8 mouse cellular contexts compared by ENCODE assay signal in the genomic region with DNA sequence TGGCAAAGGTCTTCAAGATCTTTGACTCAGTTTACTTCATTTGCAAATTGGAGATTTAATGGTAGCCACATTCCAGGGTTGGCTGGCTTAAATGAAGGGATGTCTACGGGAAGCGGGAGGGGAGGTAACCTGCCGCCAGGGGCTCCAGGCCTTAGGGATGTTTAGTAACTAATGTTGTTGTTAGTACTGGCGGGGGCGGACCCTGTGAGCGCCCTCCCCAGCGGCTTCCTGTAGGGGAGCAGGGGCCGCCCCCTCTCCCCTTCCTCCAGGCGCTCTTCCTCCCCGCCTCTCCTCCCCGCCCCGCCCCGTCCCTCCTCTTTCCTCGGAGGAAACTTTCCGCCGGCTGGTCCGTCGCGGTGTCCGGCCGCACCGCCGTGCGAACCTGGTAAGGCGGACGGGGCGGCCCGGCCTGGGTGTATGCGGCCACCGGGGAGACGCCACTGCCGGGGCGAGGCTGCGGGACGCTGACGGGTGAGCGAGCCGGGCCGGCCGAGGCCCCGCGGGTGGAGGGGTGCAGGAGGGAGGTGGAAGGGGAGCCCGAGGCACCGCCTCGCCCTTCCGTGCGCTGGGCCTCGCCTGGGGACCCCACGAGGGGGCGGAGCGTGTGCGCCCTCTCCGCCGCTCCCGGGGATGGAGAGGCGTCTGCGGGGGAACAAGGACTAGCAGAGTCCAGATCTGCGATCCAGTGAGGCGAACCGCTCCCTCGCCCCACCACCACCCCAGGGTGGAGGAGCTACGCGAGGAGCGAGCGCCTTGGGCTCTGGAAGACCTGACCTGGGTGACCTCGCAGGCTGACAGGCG. TPM values are rescaled to one million over a fixed set of nuclear protein-coding genes. Genes with fewer than 3 reads are reported as not detected.
DNase-seq lines count a peak whose midpoint lies in the region; ATAC-seq and TF ChIP-seq lines count a peak whose summit lies in the region.

No protein-coding gene starts in this region.

- TF ChIP-seq POLR2A in olfactory bulb, adult 2 months (IDR thresholded peaks at IDR 0.05; ENCODE audit: insufficient read depth, low read depth, low read length) = no peak

- no peak for DNase-seq in ES-E14 (ENCODE audit: low read depth, low spot score)
- DNase-seq in embryo, embryonic 10 days (ENCODE audit: low spot score) = peak; percentile 72
- peak; percentile 80 to 87 for DNase-seq in heart, adult 18-20 months
- DNase-seq in kidney, adult 11 months = peak; percentile 78
- DNase-seq in cerebellum, postnatal 36 days = no peak
- no peak for DNase-seq in frontal cortex, postnatal 36 days (ENCODE audit: low spot score in 2 of 2)

- H3K4me3 ChIP-seq in ES-E14 (ENCODE audit: insufficient read depth in 1 of 2, low read depth in 1 of 2, low read length in 2 of 2, poor library complexity in 1 of 2, severe bottlenecking in 1 of 2) = peak overlapping the region; percentile 62 to 82
- peak overlapping the region; percentile 47 for H3K4me3 ChIP-seq in lung, embryonic 15.5 days
- peak overlapping the region; percentile 58 for H3K4me3 ChIP-seq in olfactory bulb, adult 2 months (ENCODE audit: insufficient read depth, low read depth, low read length)

- WGBS in lung, embryonic 15.5 days = under 1% methylated on average over 64 of the region's 67 CpGs
- 2% methylated on average over 67 of the region's 67 CpGs for WGBS in olfactory bulb, adult 2 months

- TF ChIP-seq CTCF in olfactory bulb, adult 2 months (IDR thresholded peaks at IDR 0.05; ENCODE audit: insufficient read depth, low read depth, low read length) = no peak

- H3K4me1 ChIP-seq in ES-E14 (ENCODE audit: control insufficient read depth in 2 of 2, insufficient read depth in 2 of 2, low read length in 2 of 2, poor library complexity in 1 of 2) = peaks cover 4 to 27% of the 10 kb centered on the region in 2 experiments; a peak in 3 of 4 replicates
- peaks cover 64% of the 10 kb centered on the region for H3K4me1 ChIP-seq in lung, embryonic 15.5 days
- peaks cover 31% of the 10 kb centered on the region for H3K4me1 ChIP-seq in olfactory bulb, adult 2 months (ENCODE audit: control insufficient read depth, insufficient read depth, low read length)

- peak overlapping the region; percentile 61 for H3K27ac ChIP-seq in ES-E14 (ENCODE audit: insufficient read depth, low read depth, low read length, poor library complexity, severe bottlenecking)
- peak overlapping the region; percentile 98 for H3K27ac ChIP-seq in lung, embryonic 15.5 days
- H3K27ac ChIP-seq in olfactory bulb, adult 2 months (ENCODE audit: insufficient read depth, low read depth, low read length) = no peak overlapping the region

- peak overlapping the region; percentile 77 for H3K9ac ChIP-seq in ES-E14 (ENCODE audit: insufficient read depth, low read depth, low read length, poor library complexity, severe bottlenecking)
- H3K9ac ChIP-seq in lung, embryonic 15.5 days = peak overlapping the region; percentile 63

- peaks cover 4% of the 10 kb centered on the region; the same call in 1 of the 2 replicates for H3K36me3 ChIP-seq in ES-E14 (ENCODE audit: control insufficient read depth, insufficient read depth, low read length, poor library complexity, severe bottlenecking)
- H3K36me3 ChIP-seq in lung, embryonic 15.5 days = peaks cover 19% of the 10 kb centered on the region; the same call in 1 of the 2 replicates

- no peaks in the 10 kb centered on the region for H3K9me3 ChIP-seq in ES-E14 (ENCODE audit: control insufficient read depth, insufficient read depth, low read depth, low read length)
- H3K9me3 ChIP-seq in lung, embryonic 15.5 days = no peaks in the 10 kb centered on the region

- H3K27me3 ChIP-seq in lung, embryonic 15.5 days = no peaks in the 10 kb centered on the region

- peak overlapping the region; percentile 60 for H3K4me2 ChIP-seq in lung, embryonic 15.5 days

- in situ Hi-C loops in ES-E14 (cut with MboI; ENCODE audit: low sequenced_read_pairs in 2 of 2, unreplicated experiment in 2 of 2) = no loop called here

- ATAC-seq in lung, embryonic 15.5 days (ENCODE audit: borderline replicate concordance, extremely low read depth, low FRiP score, low TSS enrichment) = peak; percentile 82

TF ChIP-seq in ES-E14, 5 proteins besides CTCF, POLR2A, EP300 and RAD21:
- TF ChIP-seq CHD2 (IDR thresholded peaks at IDR 0.05; ENCODE audit: low read depth, low read length) (no peak), ZNF384 (IDR thresholded peaks at IDR 0.05; ENCODE audit: low read depth, low read length) (no peak), MAFK (IDR thresholded peaks at IDR 0.05; ENCODE audit: insufficient read depth, low read depth, low read length) (no peak), HCFC1 (IDR thresholded peaks at IDR 0.05; ENCODE audit: borderline replicate concordance, insufficient read depth, low read length) (no peak)

RNA-seq across cellular contexts. Expression of gene Eva1b, which starts 0.8 kb away (rescaled TPM):
- 44.2 and 48.7 TPM in 2 replicates for total RNA-seq in ES-E14 (2012; rRNA removed)
- 1 to 10 TPM; 8.8 to 9.5 TPM for total RNA-seq in heart, adult 18-20 months (2021)
- 95.9 and 101 TPM in 2 replicates for polyA plus RNA-seq in lung, embryonic 15.5 days (2015; fragmentation: Nextera tagmentation; extraction: Ambion mirVana)
- not detected in 2 replicates for polyA plus RNA-seq in olfactory bulb, adult 2 months (2012; ENCODE audit: insufficient read depth, insufficient read length, low replicate concordance, missing spikeins)

RNA-seq across cellular contexts. Expression of gene Sh3d21, which starts 14.9 kb away (rescaled TPM):
- total RNA-seq in ES-E14 (2012; rRNA removed) = 2.4 and 3.0 TPM in 2 replicates
- 1 to 10 TPM; 1.3 to 2.4 TPM for total RNA-seq in heart, adult 18-20 months (2021)
- 7.2 and 9.4 TPM in 2 replicates for polyA plus RNA-seq in lung, embryonic 15.5 days (2015; fragmentation: Nextera tagmentation; extraction: Ambion mirVana)
- not detected in 2 replicates for polyA plus RNA-seq in olfactory bulb, adult 2 months (2012; ENCODE audit: insufficient read depth, insufficient read length, low replicate concordance, missing spikeins)

RNA-seq across cellular contexts. Expression of gene Stk40, which starts 44.6 kb away (rescaled TPM):
- total RNA-seq in ES-E14 (2012; rRNA removed) = 20.1 and 20.2 TPM in 2 replicates
- total RNA-seq in heart, adult 18-20 months (2021) = 10 to 100 TPM; 41.4 to 52.6 TPM
- 37.8 and 40.7 TPM in 2 replicates for polyA plus RNA-seq in lung, embryonic 15.5 days (2015; fragmentation: Nextera tagmentation; extraction: Ambion mirVana)
- not detected in 2 replicates for polyA plus RNA-seq in olfactory bulb, adult 2 months (2012; ENCODE audit: insufficient read depth, insufficient read length, low replicate concordance, missing spikeins)

RNA-seq across cellular contexts. Expression of gene Lsm10, which starts 51.9 kb away (rescaled TPM):
- total RNA-seq in ES-E14 (2012; rRNA removed) = 15.0 and 21.8 TPM in 2 replicates
- total RNA-seq in heart, adult 18-20 months (2021) = 10 to 100 TPM; 13.3 to 15.3 TPM
- 50.3 and 54.1 TPM in 2 replicates for polyA plus RNA-seq in lung, embryonic 15.5 days (2015; fragmentation: Nextera tagmentation; extraction: Ambion mirVana)
- not detected in 2 replicates for polyA plus RNA-seq in olfactory bulb, adult 2 months (2012; ENCODE audit: insufficient read depth, insufficient read length, low replicate concordance, missing spikeins)

RNA-seq across cellular contexts. Expression of gene Thrap3, which starts 54.2 kb away (rescaled TPM):
- total RNA-seq in ES-E14 (2012; rRNA removed) = 202 and 211 TPM in 2 replicates
- 100 to 1,000 TPM in 1 of 2 experiments, 10 to 100 TPM in 1; 86.5 to 116 TPM for total RNA-seq in heart, adult 18-20 months (2021)
- polyA plus RNA-seq in lung, embryonic 15.5 days (2015; fragmentation: Nextera tagmentation; extraction: Ambion mirVana) = 228 and 230 TPM in 2 replicates
- 165 and 783 TPM in 2 replicates for polyA plus RNA-seq in olfactory bulb, adult 2 months (2012; ENCODE audit: insufficient read depth, insufficient read length, low replicate concordance, missing spikeins)

Comparison
In these comparisons a context has a peak if more than half of its experiments do, and no peak if none do; other contexts are left out.
1. DNase-seq: peak in embryo, embryonic 10 days (single experiment), heart, adult 18-20 months (2 of 2) and kidney, adult 11 months (single experiment); none in ES-E14 (single experiment), cerebellum, postnatal 36 days (0 of 2) and frontal cortex, postnatal 36 days (0 of 2).
2. Peak in every context shown above with its lines, with median percentiles within 50 percentile points of each other: H3K4me3 ChIP-seq.